Mouse (Mus musculus) lung, embryonic 16.5 days (tissue): ENCODE measurements around the gene Akap2. TPM values are rescaled to one million over a fixed set of nuclear protein-coding genes. Genes with fewer than 3 reads are reported as not detected.

Experiments
- ATAC-seq: fragments of 200-750 bp; cut with Nextera tagmentation; 2 replicates; pipeline ENCODE4 v1.8.0; 2017; ENCODE audit warnings: low read depth, mild to moderate bottlenecking, moderate library complexity
- H3K27ac ChIP-seq: fragments of 300-500 bp; sonication (generic); 2 replicates; pipeline ENCODE4 v1.5.1; 2014; ENCODE audit warnings: mild to moderate bottlenecking, control low read depth, low read length
- H3K27me3 ChIP-seq: fragments of 300-500 bp; sonication (generic); 2 replicates; pipeline ENCODE4 v1.6.1; 2014; ENCODE audit warnings: low read depth, low read length, mixed read lengths; ENCODE audit not compliant: control insufficient read depth, insufficient read depth
- H3K36me3 ChIP-seq: fragments of 300-500 bp; sonication (generic); 2 replicates; pipeline ENCODE4 v1.6.1; 2014; ENCODE audit warnings: low read length; ENCODE audit not compliant: control insufficient read depth, insufficient read depth
- H3K4me1 ChIP-seq: fragments of 300-500 bp; sonication (generic); replicated peaks from 2 replicates; pipeline ENCODE4 v1.6.1; 2014; ENCODE audit warnings: low read length, mixed read lengths; ENCODE audit not compliant: control insufficient read depth, insufficient read depth
- H3K4me2 ChIP-seq: fragments of 300-500 bp; sonication (generic); 2 replicates; pipeline ENCODE4 v1.6.1; 2014; ENCODE audit warnings: low read depth, low read length, control low read depth
- H3K4me3 ChIP-seq: fragments of 300-500 bp; sonication (generic); 2 replicates; pipeline ENCODE4 v1.5.1; 2014; ENCODE audit warnings: mild to moderate bottlenecking, low read length, control low read depth
- H3K9ac ChIP-seq: fragments of 300-500 bp; sonication (generic); 2 replicates; pipeline ENCODE4 v1.6.1; 2014; ENCODE audit warnings: low read length, control low read depth
- H3K9me3 ChIP-seq: fragments of 300-500 bp; sonication (generic); 2 replicates; pipeline ENCODE4 v1.6.1; 2016; ENCODE audit warnings: low read length; ENCODE audit not compliant: control insufficient read depth
- WGBS: fragments of 180-500 bp; shearing (Covaris S2); extraction: QIAGEN DNeasy Blood & Tissue Kit; methylation state at CpG from one replicate; pipeline ENCODE4 v1.1.7; 2014; 5-methylcytosine and 5-hydroxymethylcytosine counted together
- polyA plus RNA-seq: library from polyadenylated mRNA; unstranded; fragments of >200 nt; fragmentation: Nextera tagmentation; extraction: Ambion mirVana; gene quantifications from 2 replicates; pipeline ENCODE4 v1.2.1, GENCODE M21; 2015

Gene Akap2
- polyA plus RNA-seq, 1 experiment from 2014 or later = 44.4 TPM

DNA sequence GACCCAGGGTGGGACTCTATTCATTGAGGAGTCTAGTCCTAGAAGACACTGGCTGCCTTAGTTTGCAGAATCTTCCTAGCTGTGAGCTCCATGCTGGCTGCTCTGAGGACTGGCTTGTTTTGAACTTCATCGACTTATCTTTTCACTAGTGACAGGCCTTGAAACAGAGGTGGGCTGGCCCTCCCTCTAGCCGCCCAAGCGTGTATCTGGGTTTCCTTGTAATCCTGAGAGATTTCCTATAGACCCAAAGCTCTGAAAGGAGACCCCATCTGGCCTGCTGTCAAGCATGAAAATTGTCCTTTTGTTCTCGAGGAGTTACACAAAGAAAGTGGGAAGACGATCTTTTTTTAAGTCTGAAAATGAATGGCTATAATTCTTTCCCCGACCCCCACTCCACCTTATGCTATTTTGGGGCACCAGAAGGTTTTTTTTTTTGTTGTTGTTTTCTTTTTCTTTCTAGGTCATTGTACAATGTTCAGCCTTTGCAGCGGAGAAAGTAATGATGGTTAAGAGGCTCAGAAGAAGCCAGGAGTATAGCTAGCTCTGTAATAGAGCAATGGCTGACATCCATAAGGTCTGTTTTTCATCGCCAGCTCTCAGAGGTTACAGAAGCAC lies 107.3 kb downstream of the Akap2 start:
- Histone ChIP-seq H3K27ac (no peak overlapping the region), H3K4me1 (peaks cover 9% of the 10 kb centered on the region), H3K27me3 (no peaks in the 10 kb centered on the region), H3K9me3 (no peaks in the 10 kb centered on the region), H3K9ac (no peak overlapping the region), H3K36me3 (no peaks in the 10 kb centered on the region), H3K4me2 (no peak overlapping the region), H3K4me3 (no peak overlapping the region)
- no peak for ATAC-seq
- 64% methylated on average over 8 of the region's 8 CpGs for WGBS

DNA sequence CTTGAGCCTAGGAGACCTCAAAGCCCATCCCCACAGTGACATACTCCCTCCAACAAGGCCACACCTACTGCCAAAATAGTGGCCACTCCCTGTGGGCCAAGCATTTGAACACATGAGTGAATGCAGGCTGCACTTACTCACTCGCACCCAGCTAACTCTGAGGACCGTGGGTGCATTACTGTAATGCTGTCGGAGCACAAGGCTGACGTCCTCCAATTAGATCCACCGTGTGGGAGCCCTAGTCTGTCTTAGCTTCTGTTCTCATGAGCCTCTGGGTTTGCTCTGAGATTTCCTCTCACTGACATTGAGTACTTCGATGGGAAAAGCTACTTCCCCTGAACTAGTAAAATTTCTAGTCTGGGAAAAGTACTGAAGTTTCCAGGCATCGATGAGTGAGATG lies 108.8 kb downstream of the Akap2 start:
- Histone ChIP-seq H3K27me3 (no peaks in the 10 kb centered on the region), H3K4me2 (no peak overlapping the region), H3K9ac (no peak overlapping the region), H3K9me3 (no peaks in the 10 kb centered on the region), H3K4me1 (peaks cover 14% of the 10 kb centered on the region), H3K36me3 (no peaks in the 10 kb centered on the region), H3K4me3 (no peak overlapping the region), H3K27ac (no peak overlapping the region)
- ATAC-seq = no peak
- WGBS = 72% methylated on average over 7 of the region's 7 CpGs

DNA sequence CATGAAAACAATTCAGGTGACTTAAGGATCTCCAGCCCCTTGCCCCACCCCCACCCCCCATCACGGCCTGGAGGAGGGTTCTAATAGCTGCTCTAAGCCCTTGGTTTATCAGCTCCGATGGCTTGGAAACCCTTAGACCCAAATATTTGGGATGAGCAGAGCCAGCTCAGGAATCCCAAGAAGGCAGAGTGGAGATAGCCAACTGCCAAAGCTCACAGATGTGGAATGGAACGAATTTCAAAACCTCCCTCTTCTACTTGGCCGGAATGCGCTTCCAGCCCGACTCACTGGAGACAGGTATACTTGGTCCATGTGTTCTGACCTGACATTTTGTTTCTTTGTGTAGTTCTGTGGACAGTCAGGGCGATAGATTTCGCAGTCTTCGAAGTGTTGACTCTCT lies 111.7 kb downstream of the Akap2 start:
- Histone ChIP-seq H3K9me3 (no peaks in the 10 kb centered on the region), H3K4me1 (peaks cover 27% of the 10 kb centered on the region), H3K4me3 (no peak overlapping the region), H3K36me3 (no peaks in the 10 kb centered on the region), H3K4me2 (no peak overlapping the region), H3K27ac (no peak overlapping the region), H3K9ac (no peak overlapping the region), H3K27me3 (no peaks in the 10 kb centered on the region)
- 61% methylated on average over 9 of the region's 9 CpGs for WGBS
- no peak for ATAC-seq

DNA sequence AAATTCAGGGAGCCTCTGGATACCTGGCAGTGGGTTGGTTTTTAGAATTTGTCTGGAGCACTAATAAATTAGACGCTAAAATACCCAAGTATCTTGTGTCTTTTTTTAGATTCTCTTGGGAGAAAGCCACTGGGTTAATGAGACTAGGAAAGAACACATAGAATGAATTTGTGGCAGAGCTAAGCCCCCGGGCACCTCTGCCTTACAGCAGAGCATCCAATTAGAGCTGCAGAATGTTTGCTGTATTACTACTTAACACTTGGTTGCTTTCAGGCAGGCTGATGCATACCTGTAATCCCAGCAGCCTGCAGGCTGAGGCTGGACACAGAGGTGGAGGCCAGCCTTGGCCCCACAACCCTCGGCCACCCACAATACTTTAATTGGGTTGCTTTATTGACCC lies 112.3 kb downstream of the Akap2 start:
- Histone ChIP-seq H3K9me3 (no peaks in the 10 kb centered on the region), H3K36me3 (no peaks in the 10 kb centered on the region), H3K4me3 (no peak overlapping the region), H3K27me3 (no peaks in the 10 kb centered on the region), H3K27ac (no peak overlapping the region), H3K4me1 (peaks cover 33% of the 10 kb centered on the region), H3K9ac (no peak overlapping the region), H3K4me2 (no peak overlapping the region)
- WGBS = 79% methylated on average over 3 of the region's 3 CpGs
- no peak for ATAC-seq

DNA sequence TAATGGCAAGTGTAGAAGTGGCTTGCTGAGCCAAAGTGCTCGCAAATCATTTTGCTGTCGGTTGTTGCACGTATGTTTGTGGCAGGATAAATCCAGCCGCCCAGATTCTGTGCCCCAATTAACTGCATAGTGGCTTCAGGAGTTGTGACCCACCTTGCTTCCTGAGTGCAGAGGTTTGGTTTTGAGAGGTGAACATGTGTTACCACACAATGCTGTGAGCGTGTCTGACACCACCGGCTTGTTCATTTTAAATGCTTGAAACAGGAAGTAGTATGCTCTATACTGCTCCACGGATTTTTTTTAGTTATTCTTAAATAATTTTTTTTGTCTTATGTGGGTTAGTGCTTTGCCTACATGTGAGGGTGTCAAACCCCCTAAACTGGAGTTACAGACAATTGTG lies 114.9 kb downstream of the Akap2 start:
- no peak overlapping the region for H3K4me2 ChIP-seq
- WGBS = 42% methylated on average over 7 of the region's 7 CpGs
- H3K9me3 ChIP-seq = no peaks in the 10 kb centered on the region
- no peak for ATAC-seq
- no peak overlapping the region for H3K27ac ChIP-seq
- no peaks in the 10 kb centered on the region for H3K27me3 ChIP-seq
- no peak overlapping the region for H3K9ac ChIP-seq
- no peaks in the 10 kb centered on the region for H3K36me3 ChIP-seq
- H3K4me1 ChIP-seq = peaks cover 33% of the 10 kb centered on the region
- H3K4me3 ChIP-seq = no peak overlapping the region

DNA sequence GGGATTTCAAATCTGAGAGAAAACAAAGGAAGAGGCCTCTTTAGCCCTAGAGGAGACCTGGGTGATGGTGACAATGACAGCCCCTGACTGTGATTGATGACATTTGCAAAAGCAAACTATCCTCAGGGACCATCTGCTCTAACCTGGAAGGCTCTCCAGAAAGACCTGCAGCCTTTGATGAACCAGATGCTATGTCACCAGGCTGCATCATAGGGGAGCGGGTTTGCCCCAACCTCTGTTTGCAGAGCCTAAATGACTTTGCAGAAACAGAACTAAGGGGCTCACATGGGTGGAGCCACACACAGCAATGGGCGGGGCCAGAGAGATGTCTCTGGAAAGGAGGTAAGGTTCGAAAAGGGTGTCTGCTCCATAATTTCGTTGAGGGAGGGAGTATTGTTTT lies 115.6 kb downstream of the Akap2 start:
- 55% methylated on average over 4 of the region's 4 CpGs for WGBS
- Histone ChIP-seq H3K27ac (no peak overlapping the region), H3K9ac (no peak overlapping the region), H3K4me3 (no peak overlapping the region), H3K4me1 (peaks cover 33% of the 10 kb centered on the region), H3K27me3 (no peaks in the 10 kb centered on the region), H3K9me3 (no peaks in the 10 kb centered on the region), H3K4me2 (no peak overlapping the region), H3K36me3 (no peaks in the 10 kb centered on the region)
- no peak for ATAC-seq

DNA sequence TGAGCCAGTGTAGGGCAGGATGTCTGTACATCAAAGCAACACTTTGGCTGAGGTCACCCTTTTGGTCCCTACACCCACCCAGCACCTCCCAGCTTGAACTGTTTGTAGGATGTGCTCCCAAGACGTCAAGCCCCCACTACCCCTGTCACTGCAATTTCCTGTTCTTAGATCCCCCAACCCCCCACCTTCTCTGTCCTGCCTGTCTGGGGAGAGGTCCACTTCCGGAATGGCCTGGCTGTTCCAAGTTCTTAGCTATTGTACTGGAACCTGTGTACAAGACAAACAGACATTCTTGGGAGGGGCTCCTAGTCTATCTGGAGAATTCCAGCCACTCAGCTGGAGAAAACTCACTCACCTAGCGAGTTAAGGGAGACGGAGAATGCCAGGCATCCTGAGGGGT lies 116.7 kb downstream of the Akap2 start:
- Histone ChIP-seq H3K4me1 (peaks cover 33% of the 10 kb centered on the region), H3K27ac (peak overlapping the region; percentile 81), H3K27me3 (no peaks in the 10 kb centered on the region), H3K9me3 (no peaks in the 10 kb centered on the region), H3K4me3 (no peak overlapping the region), H3K9ac (no peak overlapping the region), H3K4me2 (no peak overlapping the region), H3K36me3 (no peaks in the 10 kb centered on the region)
- peak; percentile 79 for ATAC-seq
- WGBS = 27% methylated on average over 4 of the region's 4 CpGs

DNA sequence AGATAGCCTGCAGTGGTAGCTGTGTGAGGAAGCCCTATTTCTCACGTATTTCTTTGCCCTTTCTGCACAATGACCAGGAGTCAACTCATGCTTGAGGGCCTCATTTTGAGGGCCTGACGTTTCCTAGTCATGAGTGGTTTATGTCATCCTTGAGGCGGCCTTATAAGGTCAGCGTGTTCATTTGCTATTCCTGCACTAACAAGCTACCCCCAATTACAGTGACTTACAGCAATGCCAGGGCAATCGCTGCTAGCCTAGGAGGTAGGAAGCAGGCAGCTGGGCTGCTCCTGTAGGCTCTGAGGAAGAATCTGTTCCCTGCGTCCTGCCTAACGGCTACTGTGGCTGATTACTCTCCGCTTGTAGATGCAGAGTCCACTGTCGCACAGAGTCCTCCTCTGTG lies 119.6 kb downstream of the Akap2 start:
- no peak overlapping the region for H3K4me2 ChIP-seq
- no peak for ATAC-seq
- peaks cover 29% of the 10 kb centered on the region for H3K4me1 ChIP-seq
- no peak overlapping the region for H3K4me3 ChIP-seq
- H3K27me3 ChIP-seq = no peaks in the 10 kb centered on the region
- H3K36me3 ChIP-seq = no peaks in the 10 kb centered on the region
- H3K27ac ChIP-seq = no peak overlapping the region
- no peak overlapping the region for H3K9ac ChIP-seq
- no peaks in the 10 kb centered on the region for H3K9me3 ChIP-seq
- WGBS = 70% methylated on average over 9 of the region's 9 CpGs

DNA sequence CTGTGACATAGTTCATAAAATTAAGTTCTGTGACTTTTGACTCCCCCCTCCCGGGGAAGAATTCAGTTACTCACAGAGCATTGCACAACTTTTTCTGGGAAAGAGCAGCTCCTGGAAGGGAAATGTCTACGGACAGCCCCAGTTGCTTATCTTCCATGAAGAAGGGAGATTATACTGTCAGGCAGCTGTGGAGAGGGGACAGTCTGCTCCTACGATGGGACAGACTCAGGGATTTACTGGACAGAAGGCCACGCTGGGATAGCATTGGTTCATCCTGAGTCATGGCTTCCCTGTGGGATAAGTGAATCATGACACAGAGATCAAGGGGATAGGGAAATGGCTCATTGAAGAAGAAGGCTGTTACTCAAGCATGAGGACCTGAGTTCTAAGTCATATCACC lies 121.9 kb downstream of the Akap2 start:
- Histone ChIP-seq H3K4me3 (no peak overlapping the region), H3K36me3 (no peaks in the 10 kb centered on the region), H3K9ac (no peak overlapping the region), H3K4me1 (peaks cover 8% of the 10 kb centered on the region; the same call in 1 of the 2 replicates), H3K4me2 (no peak overlapping the region), H3K27ac (no peak overlapping the region), H3K27me3 (no peaks in the 10 kb centered on the region), H3K9me3 (no peaks in the 10 kb centered on the region)
- 48% methylated on average over 4 of the region's 4 CpGs for WGBS
- peak; percentile 44; the same call in 1 of the 2 replicates for ATAC-seq

DNA sequence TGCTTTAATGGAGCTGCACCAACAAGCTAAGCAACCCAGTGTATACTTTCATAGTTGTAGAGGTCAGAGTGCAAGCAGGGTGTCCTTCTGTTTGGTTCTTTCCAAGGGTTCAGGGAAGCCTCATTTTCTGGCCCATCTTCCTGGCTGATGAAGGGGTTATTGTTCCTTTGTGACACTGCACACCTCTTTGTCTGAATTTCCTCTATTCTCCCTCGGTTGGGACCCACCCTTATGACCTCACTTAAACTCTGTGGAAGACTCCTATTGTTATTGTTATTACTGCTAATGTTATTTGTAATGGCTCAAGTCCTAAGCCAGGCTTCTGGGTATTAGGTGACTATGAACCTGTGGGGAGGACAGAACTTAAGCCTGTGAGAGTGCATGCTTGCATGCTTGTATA lies 124.5 kb downstream of the Akap2 start:
- Histone ChIP-seq H3K27ac (no peak overlapping the region), H3K4me2 (no peak overlapping the region), H3K4me3 (no peak overlapping the region), H3K9ac (no peak overlapping the region), H3K27me3 (no peaks in the 10 kb centered on the region), H3K36me3 (no peaks in the 10 kb centered on the region), H3K9me3 (no peaks in the 10 kb centered on the region), H3K4me1 (peaks cover 20% of the 10 kb centered on the region)
- no peak for ATAC-seq
- WGBS = 63% methylated on average over 1 of the region's 1 CpGs
